Mouse (Mus musculus): Measurements from ENCODE around the gene Pim2.

Pim2 gene

GRCm38 (mm10) chrX:7878007-7878419 lies at the start of gene Pim2:
Gene Pim2, plus strand, starts transcription at chrX:7878262.
- in situ Hi-C loops (cut with MseI, MboI) = no loop called here

DNA sequence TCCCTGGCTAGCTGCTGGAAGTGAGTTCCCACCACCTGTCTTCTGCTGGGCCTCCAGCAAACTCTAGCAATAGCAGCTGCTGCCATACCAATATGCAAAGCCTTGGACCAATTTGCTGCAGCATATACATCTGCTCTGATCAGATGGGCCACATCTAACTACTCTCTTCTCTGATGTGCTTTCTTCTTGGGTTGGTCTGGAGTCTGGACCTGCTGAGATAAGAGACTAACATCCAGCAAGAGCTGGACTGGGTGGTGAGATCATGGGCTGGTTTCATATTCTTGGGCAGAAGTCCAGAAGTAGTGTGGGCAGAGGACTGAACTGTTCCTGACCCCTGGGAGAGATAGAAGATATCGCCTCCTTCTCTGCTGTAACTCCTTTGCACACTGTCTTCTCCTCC lies 40.9 kb upstream of the Pim2 start:
- in situ Hi-C loops (cut with MseI, MboI) = no loop called here

DNA sequence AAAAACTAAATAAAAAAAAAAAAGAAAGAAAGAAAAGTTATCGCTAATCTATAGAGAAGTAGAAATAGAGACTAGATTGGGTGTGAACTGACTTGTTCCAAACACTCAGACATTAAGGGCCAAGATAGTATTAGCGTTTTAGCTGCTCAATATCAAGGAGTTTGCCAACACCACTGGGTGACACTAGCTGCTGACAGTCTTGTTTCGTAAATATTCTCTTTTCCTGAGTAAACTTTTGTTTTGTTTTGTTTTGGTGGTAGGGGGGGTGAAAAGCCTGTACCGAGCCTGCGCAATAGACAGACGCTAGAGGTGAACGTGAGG lies 37.3 kb upstream of the Pim2 start:
- in situ Hi-C loops (cut with MseI, MboI) = no loop called here

- in situ Hi-C loops (cut with MseI, MboI) = no loop called here
These were observed 36.6 kb upstream of the Pim2 start, which contains the start of gene Otud5 for GRCm38 (mm10) chrX:7841163-7842162. Gene Otud5, plus strand, starts transcription at chrX:7841364.

DNA sequence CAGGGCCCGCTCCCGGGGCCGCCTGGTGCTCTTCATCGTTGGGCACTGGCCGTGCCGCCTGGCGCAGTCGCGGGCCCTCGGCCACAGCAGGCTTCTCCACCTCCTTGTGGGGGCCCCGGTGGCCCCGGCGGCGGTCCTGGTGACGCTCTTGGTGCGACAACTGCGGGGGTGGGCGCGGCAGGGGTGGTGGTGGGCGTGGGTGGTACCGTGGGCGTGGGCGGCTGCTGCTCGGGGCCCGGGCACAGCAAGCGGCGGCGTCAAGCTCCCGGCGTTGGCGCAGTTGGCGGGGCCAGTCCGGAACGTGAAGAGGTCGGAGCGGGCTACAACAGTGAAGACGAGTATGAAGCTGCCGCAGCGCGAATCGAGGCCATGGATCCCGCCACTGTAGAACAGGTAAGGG lies 35.7 kb upstream of the Pim2 start:
- in situ Hi-C loops (cut with MseI, MboI) = no loop called here

GRCm38 (mm10) chrX:7847845-7848244 lies 30.2 kb upstream of the Pim2 start:
- in situ Hi-C loops (cut with MseI, MboI) = no loop called here

DNA sequence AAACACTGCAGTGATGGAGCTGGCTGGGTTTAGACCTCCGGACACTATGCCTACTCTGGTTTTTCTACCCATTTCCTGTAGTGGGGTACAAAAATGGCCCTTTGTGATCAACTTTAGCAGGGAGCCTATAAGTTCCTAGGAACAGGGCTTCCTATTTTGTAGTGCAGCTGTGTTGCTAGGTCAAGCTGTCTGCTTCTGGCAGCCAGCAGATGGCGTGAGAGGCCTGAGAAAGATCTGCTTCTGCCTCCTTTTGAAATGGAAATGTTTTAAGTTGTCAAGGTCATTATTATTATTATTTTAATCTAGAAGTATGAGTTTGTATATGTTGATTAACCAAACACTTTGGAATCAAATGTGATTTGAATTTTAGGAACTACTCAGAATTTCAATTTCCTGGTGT lies 23.5 kb upstream of the Pim2 start:
- in situ Hi-C loops (cut with MseI, MboI) = no loop called here

GRCm38 (mm10) chrX:7859191-7859753 lies 18.8 kb upstream of the Pim2 start:
- in situ Hi-C loops (cut with MseI, MboI) = no loop called here

DNA sequence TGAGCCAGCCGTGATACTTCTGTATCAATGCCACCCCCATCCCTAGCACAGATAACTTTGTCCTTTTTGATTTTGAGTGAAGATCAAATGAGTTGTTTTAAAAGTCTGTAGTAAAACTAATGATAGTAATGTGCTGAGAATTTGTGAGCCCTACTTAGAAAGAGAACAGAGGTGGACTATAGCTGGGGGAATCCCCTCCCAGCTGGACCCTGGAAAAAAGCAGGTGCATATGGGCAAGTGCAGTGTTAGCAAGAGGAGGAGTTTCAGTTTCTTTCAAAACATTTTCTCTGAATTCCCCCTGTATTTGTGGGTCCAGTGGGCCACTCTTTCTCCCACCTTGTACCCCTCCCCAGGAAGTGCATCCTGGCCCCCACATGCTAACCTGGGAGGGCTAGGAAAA lies 14.9 kb upstream of the Pim2 start:
- in situ Hi-C loops (cut with MseI, MboI) = no loop called here

DNA sequence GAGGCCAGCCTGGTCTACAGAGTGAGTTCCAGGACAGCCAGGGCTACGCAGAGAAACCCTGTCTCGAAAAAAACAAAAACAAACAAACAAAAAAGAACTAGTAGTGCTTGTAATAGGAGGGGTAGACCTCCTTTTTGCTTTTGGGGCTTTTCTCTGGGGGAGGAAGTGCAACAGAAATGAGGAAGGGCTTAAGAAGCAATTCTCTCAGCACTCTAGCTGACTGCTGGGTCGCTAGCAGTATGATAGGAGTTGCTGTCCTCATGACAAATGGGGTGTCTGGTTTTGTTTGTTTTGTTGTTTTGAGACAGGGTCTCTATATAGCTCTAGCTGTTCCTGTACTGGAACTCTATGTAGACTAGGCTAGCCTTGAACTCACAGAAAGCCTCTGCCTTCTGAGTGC lies 13.5 kb upstream of the Pim2 start:
- in situ Hi-C loops (cut with MseI, MboI) = no loop called here

- in situ Hi-C loops (cut with MseI, MboI) = no loop called here
These were observed 12.7 kb upstream of the Pim2 start for GRCm38 (mm10) chrX:7865343-7865742.

- in situ Hi-C loops (cut with MseI, MboI) = no loop called here
These were observed 12.3 kb upstream of the Pim2 start for GRCm38 (mm10) chrX:7865786-7866185.

GRCm38 (mm10) chrX:7867141-7867540 lies 10.9 kb upstream of the Pim2 start:
- in situ Hi-C loops (cut with MseI, MboI) = no loop called here

DNA sequence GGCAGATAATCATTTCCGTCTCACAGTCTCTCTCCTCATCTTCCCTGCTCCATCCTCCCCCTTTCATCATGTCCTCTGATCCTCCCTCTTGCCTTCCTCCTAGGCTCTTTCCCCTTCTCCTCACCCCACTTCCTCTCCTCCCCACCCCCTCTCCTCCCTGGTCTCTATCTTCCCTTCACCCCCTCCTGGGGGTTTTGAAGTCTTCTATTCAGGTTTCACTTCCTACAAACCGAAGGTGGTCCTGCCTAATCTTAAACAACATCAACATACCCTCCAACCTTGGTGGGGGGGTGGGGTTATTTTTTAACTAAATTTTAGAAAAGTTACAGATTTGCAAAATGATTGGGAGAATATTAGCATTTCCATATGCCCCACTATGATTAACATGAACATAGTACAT lies 9.6 kb upstream of the Pim2 start:
- in situ Hi-C loops (cut with MseI, MboI) = no loop called here

DNA sequence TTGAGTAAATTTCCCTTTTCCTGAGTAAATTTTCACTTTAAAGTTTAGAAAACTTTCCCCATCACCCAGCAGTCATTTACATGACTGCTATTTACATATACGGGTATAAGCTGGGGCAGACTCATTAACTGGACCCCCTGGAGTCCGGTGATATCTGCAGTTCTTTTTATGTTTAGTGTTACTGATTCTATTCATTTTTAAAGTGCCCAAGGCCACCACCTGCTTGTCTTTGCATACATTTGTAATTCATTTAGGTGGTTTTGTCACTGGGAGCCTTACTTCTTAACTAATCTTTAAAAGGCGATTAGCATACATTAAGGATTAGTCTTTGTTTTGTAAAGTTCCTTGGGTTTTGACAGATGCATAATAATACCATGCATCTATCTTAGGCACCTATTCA lies 8.2 kb upstream of the Pim2 start:
- in situ Hi-C loops (cut with MseI, MboI) = no loop called here

- in situ Hi-C loops (cut with MseI, MboI) = no loop called here
These were observed 433 bp downstream of the Pim2 start for GRCm38 (mm10) chrX:7878495-7878894.

DNA sequence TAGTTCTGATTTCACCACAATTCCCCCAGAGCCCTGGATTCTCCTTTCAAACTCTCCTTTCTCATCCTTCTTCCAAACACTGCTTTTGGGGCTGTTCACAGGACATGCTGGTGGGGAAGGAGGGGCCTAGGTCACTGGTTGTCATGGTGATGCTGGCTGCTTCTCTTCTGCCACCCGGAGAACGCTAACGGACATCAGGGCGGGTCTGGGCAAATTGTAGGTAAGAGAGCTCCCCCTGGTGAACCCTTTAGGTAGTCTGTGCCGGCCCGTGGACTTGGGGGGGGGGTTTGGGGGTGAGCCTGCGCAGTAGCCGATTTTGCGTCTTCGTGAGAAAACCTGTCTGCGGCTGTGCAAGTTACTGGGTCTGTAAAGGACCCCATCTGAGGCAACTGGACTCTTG lies 1.8 kb downstream of the Pim2 start:
- in situ Hi-C loops (cut with MseI, MboI) = no loop called here

- in situ Hi-C loops (cut with MseI, MboI) = no loop called here
These were observed 5.9 kb downstream of the Pim2 start, which contains the start of gene Slc35a2 for GRCm38 (mm10) chrX:7883841-7884567. Gene Slc35a2, plus strand, starts transcription at chrX:7884028.

GRCm38 (mm10) chrX:7898211-7898610 lies 20.1 kb downstream of the Pim2 start:
- in situ Hi-C loops (cut with MseI, MboI) = no loop called here

DNA sequence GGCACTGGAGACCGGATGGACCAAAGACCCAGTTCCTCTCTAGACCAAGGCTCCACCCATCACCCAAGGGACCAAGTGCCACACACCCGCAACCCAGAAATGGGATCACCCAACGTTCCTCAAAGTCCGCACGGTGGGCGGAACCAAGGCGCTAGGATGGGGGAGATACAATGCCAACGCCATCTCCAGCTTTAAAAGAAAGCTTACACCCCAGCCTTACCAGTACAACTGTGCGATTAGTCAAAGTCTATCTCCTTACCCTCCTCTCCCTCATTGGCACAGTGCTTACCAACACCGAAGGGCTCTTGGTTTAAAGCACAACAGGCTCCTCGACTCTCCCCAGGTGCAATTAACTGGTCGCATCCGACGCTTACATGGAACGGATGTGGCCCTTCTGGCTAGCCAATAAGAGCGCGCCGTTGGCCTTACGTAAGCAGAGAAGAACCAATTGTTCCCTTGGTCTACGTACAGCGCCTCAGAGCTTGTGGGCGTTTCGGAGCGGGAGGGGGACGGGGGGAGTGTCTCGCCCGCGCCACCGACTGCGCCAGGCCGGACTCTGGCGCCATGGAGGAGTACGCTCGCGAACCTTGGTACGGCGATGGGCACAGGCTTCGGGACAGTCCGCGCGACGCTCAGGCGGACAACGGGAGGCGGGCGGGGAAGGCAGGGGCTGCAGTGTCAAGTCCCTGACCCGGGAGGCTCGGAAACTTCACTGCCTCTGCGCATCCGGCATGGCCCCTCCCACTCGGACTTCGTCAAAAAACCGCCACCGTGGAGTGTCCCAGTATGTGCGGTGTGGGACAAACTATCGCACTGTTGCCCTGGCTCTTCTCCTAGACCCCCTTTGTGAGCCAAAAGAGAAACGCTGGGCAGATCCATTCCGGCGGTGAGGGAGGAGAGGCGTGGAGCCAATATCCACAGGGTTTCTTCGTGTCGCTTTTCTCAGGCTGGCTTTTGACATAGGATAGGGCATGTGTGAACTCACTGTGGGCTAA lies 21.1 kb downstream of the Pim2 start, which contains the start of the genes Pqbp1 and Timm17b:
Gene Pqbp1 (minus strand): TSS at position 390 of the 995 bp plus-strand sequence.
Gene Timm17b (plus strand): TSS at position 478 of the 995 bp plus-strand sequence.
- in situ Hi-C loops (cut with MseI, MboI) = no loop called here

GRCm38 (mm10) chrX:7904441-7904840 lies 26.4 kb downstream of the Pim2 start:
- in situ Hi-C loops (cut with MseI, MboI) = loop anchor here in 1 of 2 experiments (25.0 kb wide), 1 partner anchor 208 kb away; no protein-coding TSS in a partner anchor
